Mouse (Mus musculus): Measurements from ENCODE around the gene Zfp827. TPM values are rescaled to one million over a fixed set of nuclear protein-coding genes. Genes with fewer than 3 reads are reported as not detected.

The Zfp827 gene
- polyA plus RNA-seq, 1 experiment from 2014 or later = 13.2 TPM

GRCm38 (mm10) chr8:79037991-79038390 is 9.8 kb downstream of the Zfp827 start:
- WGBS = 95% methylated on average over 6 of the region's 7 CpGs
- H3K27me3 ChIP-seq = no peaks in the 10 kb centered on the region
- H3K36me3 ChIP-seq (replicated peaks) = peaks cover 16% of the 10 kb centered on the region; the same call in 1 of the 2 replicates
- H3K4me2 ChIP-seq = no peak overlapping the region
- no peak overlapping the region for H3K9ac ChIP-seq
- H3K27ac ChIP-seq = no peak overlapping the region
- H3K4me1 ChIP-seq = peaks cover 11% of the 10 kb centered on the region
- H3K9me3 ChIP-seq = peaks cover 4% of the 10 kb centered on the region; the same call in 1 of the 2 replicates
- no peak overlapping the region for H3K4me3 ChIP-seq (replicated peaks)
- ATAC-seq (ENCODE audit: low FRiP score) = no peak

GRCm38 (mm10) chr8:79041429-79041828 is 13.2 kb downstream of the Zfp827 start:
- H3K36me3 ChIP-seq (replicated peaks) = peaks cover 16% of the 10 kb centered on the region; the same call in 1 of the 2 replicates
- H3K27ac ChIP-seq = no peak overlapping the region
- no peaks in the 10 kb centered on the region; the same call in 1 of the 2 replicates for H3K4me1 ChIP-seq
- peaks cover 4% of the 10 kb centered on the region; the same call in 1 of the 2 replicates for H3K9me3 ChIP-seq
- no peak overlapping the region for H3K4me3 ChIP-seq (replicated peaks)
- ATAC-seq (ENCODE audit: low FRiP score) = no peak
- WGBS = 89% methylated on average over 3 of the region's 3 CpGs
- no peaks in the 10 kb centered on the region for H3K27me3 ChIP-seq
- no peak overlapping the region for H3K4me2 ChIP-seq
- H3K9ac ChIP-seq = no peak overlapping the region

- H3K9ac ChIP-seq = no peak overlapping the region
- WGBS = 83% methylated on average over 3 of the region's 3 CpGs
- H3K36me3 ChIP-seq (replicated peaks) = peaks cover 16% of the 10 kb centered on the region; the same call in 1 of the 2 replicates
- H3K4me1 ChIP-seq = no peaks in the 10 kb centered on the region; the same call in 1 of the 2 replicates
- H3K4me3 ChIP-seq (replicated peaks) = no peak overlapping the region
- H3K4me2 ChIP-seq = no peak overlapping the region
- ATAC-seq (ENCODE audit: low FRiP score) = no peak
- peaks cover 4% of the 10 kb centered on the region; the same call in 1 of the 2 replicates for H3K9me3 ChIP-seq
- H3K27me3 ChIP-seq = no peaks in the 10 kb centered on the region
- no peak overlapping the region for H3K27ac ChIP-seq
These were observed 14.0 kb downstream of the Zfp827 start for GRCm38 (mm10) chr8:79042252-79042651.

- Histone ChIP-seq H3K36me3 (replicated peaks) (peaks cover 7% of the 10 kb centered on the region; the same call in 1 of the 2 replicates), H3K4me2 (no peak overlapping the region), H3K9ac (no peak overlapping the region), H3K27me3 (no peaks in the 10 kb centered on the region), H3K4me1 (no peaks in the 10 kb centered on the region; the same call in 1 of the 2 replicates), H3K4me3 (replicated peaks) (no peak overlapping the region), H3K27ac (no peak overlapping the region), H3K9me3 (peaks cover 4% of the 10 kb centered on the region; the same call in 1 of the 2 replicates)
- no peak for ATAC-seq (ENCODE audit: low FRiP score)
- WGBS = 92% methylated on average over 5 of the region's 5 CpGs
These were observed 16.4 kb downstream of the Zfp827 start for GRCm38 (mm10) chr8:79044673-79045072.

- no peak for ATAC-seq (ENCODE audit: low FRiP score)
- Histone ChIP-seq H3K9ac (no peak overlapping the region), H3K27me3 (no peaks in the 10 kb centered on the region), H3K4me2 (no peak overlapping the region), H3K9me3 (no peaks in the 10 kb centered on the region), H3K4me1 (no peaks in the 10 kb centered on the region; the same call in 1 of the 2 replicates), H3K36me3 (replicated peaks) (0 out of 2 replicates have a peak, but pooled peaks cover 3% of the 10 kb centered on the region), H3K27ac (no peak overlapping the region), H3K4me3 (replicated peaks) (no peak overlapping the region)
- 83% methylated on average over 4 of the region's 4 CpGs for WGBS
These were observed 18.4 kb downstream of the Zfp827 start for GRCm38 (mm10) chr8:79046659-79047058.

- H3K27ac ChIP-seq = no peak overlapping the region
- H3K9ac ChIP-seq = no peak overlapping the region
- WGBS = 96% methylated on average over 6 of the region's 6 CpGs
- no peaks in the 10 kb centered on the region; the same call in 1 of the 2 replicates for H3K4me1 ChIP-seq
- H3K9me3 ChIP-seq = no peaks in the 10 kb centered on the region
- no peak for ATAC-seq (ENCODE audit: low FRiP score)
- H3K4me3 ChIP-seq (replicated peaks) = no peak overlapping the region
- no peaks in the 10 kb centered on the region for H3K27me3 ChIP-seq
- H3K4me2 ChIP-seq = no peak overlapping the region
- 0 out of 2 replicates have a peak, but pooled peaks cover 3% of the 10 kb centered on the region for H3K36me3 ChIP-seq (replicated peaks)
These were observed 20.3 kb downstream of the Zfp827 start for GRCm38 (mm10) chr8:79048388-79049005.

- no peak for ATAC-seq (ENCODE audit: low FRiP score)
- Histone ChIP-seq H3K4me3 (replicated peaks) (no peak overlapping the region), H3K27ac (no peak overlapping the region), H3K4me1 (0 out of 2 replicates have a peak, but pooled peaks cover 9% of the 10 kb centered on the region), H3K9me3 (no peaks in the 10 kb centered on the region), H3K4me2 (no peak overlapping the region), H3K36me3 (replicated peaks) (no peaks in the 10 kb centered on the region), H3K9ac (no peak overlapping the region), H3K27me3 (no peaks in the 10 kb centered on the region)
- 97% methylated on average over 6 of the region's 6 CpGs for WGBS
These were observed 26.0 kb downstream of the Zfp827 start for GRCm38 (mm10) chr8:79054222-79054621.

- no peaks in the 10 kb centered on the region for H3K27me3 ChIP-seq
- H3K36me3 ChIP-seq (replicated peaks) = peaks cover 20% of the 10 kb centered on the region
- 87% methylated on average over 3 of the region's 3 CpGs for WGBS
- no peak for ATAC-seq (ENCODE audit: low FRiP score)
- H3K27ac ChIP-seq = no peak overlapping the region
- H3K4me3 ChIP-seq (replicated peaks) = no peak overlapping the region
- no peaks in the 10 kb centered on the region for H3K9me3 ChIP-seq
- H3K9ac ChIP-seq = no peak overlapping the region
- 0 out of 2 replicates have a peak, but pooled peaks cover 13% of the 10 kb centered on the region for H3K4me1 ChIP-seq
- no peak overlapping the region for H3K4me2 ChIP-seq
These were observed 28.9 kb downstream of the Zfp827 start for GRCm38 (mm10) chr8:79057179-79057578.

- no peaks in the 10 kb centered on the region for H3K27me3 ChIP-seq
- no peak overlapping the region for H3K27ac ChIP-seq
- H3K36me3 ChIP-seq (replicated peaks) = peaks cover 28% of the 10 kb centered on the region
- H3K9me3 ChIP-seq = no peaks in the 10 kb centered on the region
- 80% methylated on average over 4 of the region's 4 CpGs for WGBS
- H3K9ac ChIP-seq = no peak overlapping the region
- no peak overlapping the region for H3K4me3 ChIP-seq (replicated peaks)
- no peak overlapping the region for H3K4me2 ChIP-seq
- H3K4me1 ChIP-seq = 0 out of 2 replicates have a peak, but pooled peaks cover 13% of the 10 kb centered on the region
- no peak for ATAC-seq (ENCODE audit: low FRiP score)
These were observed 31.1 kb downstream of the Zfp827 start for GRCm38 (mm10) chr8:79059361-79059760.

GRCm38 (mm10) chr8:79060013-79060609 is 31.9 kb downstream of the Zfp827 start:
- no peak overlapping the region for H3K4me3 ChIP-seq (replicated peaks)
- WGBS = 80% methylated on average over 19 of the region's 19 CpGs
- H3K4me1 ChIP-seq = 0 out of 2 replicates have a peak, but pooled peaks cover 13% of the 10 kb centered on the region
- H3K9me3 ChIP-seq = no peaks in the 10 kb centered on the region
- H3K4me2 ChIP-seq = no peak overlapping the region
- ATAC-seq (ENCODE audit: low FRiP score) = no peak
- peaks cover 28% of the 10 kb centered on the region for H3K36me3 ChIP-seq (replicated peaks)
- H3K27ac ChIP-seq = no peak overlapping the region
- H3K27me3 ChIP-seq = no peaks in the 10 kb centered on the region
- no peak overlapping the region for H3K9ac ChIP-seq

GRCm38 (mm10) chr8:79065924-79066323 is 37.7 kb downstream of the Zfp827 start:
- Histone ChIP-seq H3K36me3 (replicated peaks) (peaks cover 47% of the 10 kb centered on the region), H3K9ac (no peak overlapping the region)
- WGBS = 95% methylated on average over 2 of the region's 2 CpGs

GRCm38 (mm10) chr8:79067812-79068630 is 39.8 kb downstream of the Zfp827 start:
- H3K36me3 ChIP-seq (replicated peaks) = peaks cover 40% of the 10 kb centered on the region
- no peak overlapping the region for H3K4me2 ChIP-seq
- H3K4me1 ChIP-seq = no peaks in the 10 kb centered on the region; the same call in 1 of the 2 replicates
- H3K9me3 ChIP-seq = no peaks in the 10 kb centered on the region
- 82% methylated on average over 3 of the region's 3 CpGs for WGBS
- H3K4me3 ChIP-seq (replicated peaks) = no peak overlapping the region
- no peak overlapping the region for H3K27ac ChIP-seq
- ATAC-seq (ENCODE audit: low FRiP score) = no peak
- H3K27me3 ChIP-seq = no peaks in the 10 kb centered on the region
- H3K9ac ChIP-seq = no peak overlapping the region

More at GRCm38 (mm10) chr8:79065924-79066323, 37.7 kb downstream of the Zfp827 start:
- ATAC-seq (ENCODE audit: low FRiP score) = no peak
- Histone ChIP-seq H3K9me3 (no peaks in the 10 kb centered on the region), H3K27me3 (no peaks in the 10 kb centered on the region), H3K27ac (no peak overlapping the region), H3K4me1 (no peaks in the 10 kb centered on the region), H3K4me3 (replicated peaks) (no peak overlapping the region), H3K4me2 (no peak overlapping the region)
